Mouse (Mus musculus) megakaryocyte-erythroid progenitor cell, adult 5-6 weeks (primary cell): ENCODE measurements around the gene Usp32. TPM values are rescaled to one million over a fixed set of nuclear protein-coding genes. Genes with fewer than 3 reads are reported as not detected.

Experiments used
- ATAC-seq: replicated peaks from 2 replicates; pipeline ENCODE4 v1.8.0; 2016; ENCODE audit warnings: mild to moderate bottlenecking, inconsistent platforms; ENCODE audit not compliant: severe bottlenecking, poor library complexity, low FRiP score, low TSS enrichment
- total RNA-seq, 2 experiments: library from RNA; stranded (forward) in 1 of 2; stranded (reverse) in 1 of 2; fragments of 200-1000, 215-1000 nt in 1 of 2; fragments of >200 nt in 1 of 2; fragmentation: Nextera tagmentation in 1 of 2; gene quantifications; 2 replicates each; pipeline ENCODE4 v1.2.3; 2014 to 2017

Gene Usp32
- total RNA-seq, 2 experiments from 2014 or later: 31.9 to 34.2 TPM

DNA sequence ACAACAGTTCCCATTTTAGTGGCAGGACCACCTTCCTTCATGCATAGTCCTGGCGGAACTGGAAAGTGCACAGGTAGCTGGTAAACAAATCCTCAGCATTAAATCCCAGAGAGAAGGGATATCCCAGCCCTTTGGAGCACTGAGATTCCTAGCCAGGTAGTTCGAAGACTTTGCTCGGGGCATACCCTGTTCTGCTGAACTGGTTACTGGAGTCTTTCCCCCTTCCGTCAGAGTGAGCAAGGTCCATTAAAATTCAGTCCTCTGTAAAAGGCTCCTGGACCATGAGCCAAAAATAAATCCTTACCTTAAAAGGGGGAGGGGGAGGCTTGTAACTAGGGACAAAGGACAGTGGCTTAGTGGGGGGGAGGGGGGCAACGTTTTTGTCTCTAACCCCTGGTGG is 180.8 kb downstream of the Usp32 start:
- ATAC-seq: no peak

DNA sequence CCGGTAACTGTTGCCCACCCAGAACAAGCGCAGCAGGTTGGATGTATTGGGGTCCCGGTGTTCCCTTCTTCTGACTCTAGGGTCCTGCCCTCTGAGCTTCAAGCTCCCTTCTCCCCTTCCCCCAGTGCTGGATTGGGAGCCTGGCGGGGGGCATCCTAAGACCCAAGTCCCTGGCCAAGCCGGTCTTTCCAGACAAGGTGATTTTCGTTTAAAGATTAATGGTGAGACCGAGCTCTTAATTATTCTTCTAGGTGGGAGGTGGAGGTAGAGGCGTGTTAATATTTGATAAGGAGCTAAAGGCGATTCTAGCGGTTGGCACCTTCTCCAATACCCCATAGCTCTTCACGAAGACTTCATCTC is 181.7 kb downstream of the Usp32 start:
- no peak for ATAC-seq

DNA sequence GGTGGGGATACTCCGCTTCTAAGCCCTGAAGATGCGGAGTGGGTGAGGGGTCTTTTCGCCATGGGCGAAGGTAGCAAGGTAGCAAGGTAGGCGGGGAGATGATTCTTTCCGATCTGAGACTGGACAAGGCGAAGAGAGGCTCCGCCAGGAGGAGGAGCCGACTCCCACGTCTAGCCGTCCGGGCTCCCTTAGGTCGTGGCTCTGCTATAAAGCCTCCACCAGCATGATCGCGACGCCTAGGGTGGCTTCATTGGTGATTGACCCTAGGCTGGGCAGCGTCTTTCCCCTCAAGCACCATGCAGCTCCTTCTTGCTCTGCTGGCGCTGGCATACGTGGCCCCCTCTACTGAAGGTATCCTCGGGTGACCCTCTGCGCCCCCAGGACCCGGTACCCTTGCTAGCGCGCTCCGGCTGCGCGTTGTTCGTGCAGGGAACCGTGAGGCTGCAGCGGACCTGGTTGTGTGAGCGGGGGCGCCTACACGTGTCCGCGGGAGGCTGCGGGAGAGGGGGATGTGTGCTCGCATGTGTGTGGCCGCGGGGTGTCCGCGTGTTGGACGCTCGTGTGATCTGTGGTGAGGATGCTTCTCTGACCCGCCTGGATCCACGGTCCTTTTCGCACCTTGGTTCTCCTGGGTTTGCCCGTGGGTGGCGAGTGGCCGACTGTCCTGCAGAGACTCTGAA is 182.2 kb downstream of the Usp32 start, which contains the start of gene Car4:
Gene Car4 (plus strand): TSS at position 196 of the 680 bp plus-strand sequence.
- ATAC-seq: no peak

DNA sequence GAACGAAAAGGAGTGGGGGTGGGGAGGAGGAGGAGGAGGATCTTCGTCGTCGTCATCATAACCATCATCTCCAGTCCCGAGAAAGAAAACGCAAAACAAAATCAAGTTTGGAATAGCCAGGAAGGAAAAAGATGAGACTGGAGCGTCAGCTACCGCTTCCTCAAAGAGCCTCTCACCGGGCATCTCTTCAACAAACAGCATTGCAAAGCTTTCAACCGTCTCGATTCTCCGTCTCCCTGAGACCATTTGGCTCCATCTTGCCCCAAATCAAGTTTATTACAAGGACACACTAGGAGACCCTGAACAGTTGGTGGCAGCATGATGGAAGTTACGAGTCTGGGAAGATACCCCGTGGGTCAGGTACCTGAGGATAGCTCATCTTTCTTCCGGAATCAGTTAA is 182.8 kb downstream of the Usp32 start:
- no peak for ATAC-seq

DNA sequence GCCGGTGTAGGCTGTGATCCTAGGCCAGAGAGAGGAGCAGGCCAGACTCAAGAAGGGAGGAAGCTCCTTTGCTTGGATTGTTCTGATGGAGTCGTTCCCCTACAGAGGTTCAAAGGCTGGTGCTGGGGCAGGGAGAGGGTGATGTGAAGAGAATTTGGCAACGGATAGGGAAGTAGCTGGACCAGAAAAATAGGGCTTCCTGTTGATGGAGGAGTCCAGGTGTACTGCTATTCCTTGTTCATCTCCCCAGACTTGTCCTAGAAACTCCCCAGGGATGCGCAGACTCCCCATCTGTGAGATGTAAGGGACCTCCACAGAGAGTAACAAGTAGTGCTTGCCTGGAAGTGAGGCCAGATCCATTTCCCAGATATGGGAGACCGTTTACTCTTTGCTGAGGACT is 183.6 kb downstream of the Usp32 start:
- ATAC-seq: no peak

DNA sequence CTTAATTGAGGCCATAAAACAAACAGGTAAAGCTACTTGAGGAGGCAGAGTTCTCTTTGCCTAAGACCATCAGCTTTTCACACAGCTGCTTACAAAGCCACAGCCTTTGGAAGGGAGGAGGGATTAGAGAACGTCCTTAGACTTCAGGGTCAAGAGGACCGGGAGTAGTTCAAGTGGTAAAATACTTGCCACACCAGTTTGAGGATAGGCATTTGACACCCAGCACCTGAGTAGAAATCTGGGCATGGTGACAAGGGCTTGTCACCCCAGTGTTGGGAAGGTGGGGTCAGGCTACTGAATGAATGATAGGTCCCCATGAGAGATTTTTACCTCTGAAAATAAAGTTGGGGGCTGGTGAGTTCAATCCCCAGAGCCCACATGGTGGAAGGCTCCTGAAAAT is 187.3 kb downstream of the Usp32 start:
- ATAC-seq: no peak

DNA sequence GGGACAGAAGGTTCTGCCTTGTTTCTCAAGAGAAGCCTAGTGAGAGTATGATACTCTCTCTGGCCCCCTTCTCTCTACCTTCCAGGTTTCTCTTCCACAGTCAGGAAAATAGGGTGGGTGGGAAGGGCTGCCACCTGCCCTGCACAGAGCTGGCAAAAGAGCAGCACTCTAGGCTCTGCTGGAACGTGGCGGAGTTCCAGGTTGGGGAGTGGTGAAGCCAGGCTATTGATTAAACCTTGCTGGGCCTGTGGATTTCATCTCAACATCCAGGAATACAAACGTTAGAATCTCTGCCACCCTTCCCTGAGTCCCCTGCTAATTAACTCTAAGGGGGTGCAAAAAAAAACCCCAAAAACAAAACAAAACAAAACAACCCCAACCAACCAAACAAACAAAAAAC is 191.4 kb downstream of the Usp32 start:
- ATAC-seq: no peak

DNA sequence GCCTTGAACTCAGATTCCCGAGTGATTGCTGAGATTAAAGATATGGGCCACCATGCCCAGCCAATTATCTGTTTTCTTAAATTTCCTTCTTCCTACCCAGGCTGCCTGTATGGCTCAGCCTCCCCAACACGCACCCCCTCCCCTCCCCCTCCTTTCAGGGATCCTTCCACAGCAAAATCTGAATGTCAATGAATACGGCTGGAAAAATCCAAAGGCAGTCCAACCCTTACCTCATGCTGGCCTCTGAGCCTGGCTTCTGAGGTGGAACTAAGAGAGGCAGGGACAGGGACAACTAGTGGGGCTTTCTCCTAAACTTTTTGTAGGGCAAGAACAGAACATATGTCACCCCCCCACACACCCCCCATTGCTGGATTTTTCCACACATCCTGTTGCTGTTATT is 191.8 kb downstream of the Usp32 start:
- no peak for ATAC-seq

DNA sequence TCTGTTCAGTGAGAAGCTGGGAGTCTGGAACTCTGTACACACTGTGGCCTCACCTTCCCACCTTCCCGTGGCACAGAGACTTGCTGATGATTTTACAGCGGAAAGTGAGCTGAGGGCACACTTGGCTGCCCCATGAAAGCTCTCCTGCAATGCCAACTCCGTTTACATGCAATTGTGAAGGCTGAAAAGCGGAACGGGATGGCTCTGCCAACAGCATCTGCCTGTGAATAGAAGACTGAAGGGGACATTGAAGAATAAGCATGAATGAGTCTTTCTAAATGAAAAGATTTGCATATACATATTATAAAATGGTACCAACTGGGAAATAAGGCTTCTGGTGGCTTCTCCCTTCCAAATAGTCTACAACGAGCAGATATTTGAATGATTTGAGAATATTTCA is 192.8 kb downstream of the Usp32 start:
- ATAC-seq: no peak

DNA sequence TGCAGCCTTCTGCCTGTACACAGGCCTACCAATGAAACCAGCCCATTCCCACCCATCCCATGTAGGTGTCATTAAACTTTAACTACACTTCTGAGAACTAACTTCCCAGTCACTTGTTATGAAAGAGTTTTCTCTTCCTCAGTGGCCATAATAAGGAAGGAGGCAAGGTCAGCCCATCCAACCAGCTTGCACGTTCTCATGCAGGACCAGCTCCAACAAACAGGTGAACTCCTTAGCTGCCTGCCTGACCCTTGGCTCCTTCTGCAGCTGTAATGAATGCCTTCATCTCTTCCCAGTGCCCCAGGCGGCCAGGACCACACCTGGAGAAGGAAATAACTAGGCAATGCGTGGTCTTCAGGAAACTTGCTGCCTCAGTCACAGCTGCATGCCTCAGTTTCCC is 194.1 kb downstream of the Usp32 start:
- ATAC-seq: no peak

DNA sequence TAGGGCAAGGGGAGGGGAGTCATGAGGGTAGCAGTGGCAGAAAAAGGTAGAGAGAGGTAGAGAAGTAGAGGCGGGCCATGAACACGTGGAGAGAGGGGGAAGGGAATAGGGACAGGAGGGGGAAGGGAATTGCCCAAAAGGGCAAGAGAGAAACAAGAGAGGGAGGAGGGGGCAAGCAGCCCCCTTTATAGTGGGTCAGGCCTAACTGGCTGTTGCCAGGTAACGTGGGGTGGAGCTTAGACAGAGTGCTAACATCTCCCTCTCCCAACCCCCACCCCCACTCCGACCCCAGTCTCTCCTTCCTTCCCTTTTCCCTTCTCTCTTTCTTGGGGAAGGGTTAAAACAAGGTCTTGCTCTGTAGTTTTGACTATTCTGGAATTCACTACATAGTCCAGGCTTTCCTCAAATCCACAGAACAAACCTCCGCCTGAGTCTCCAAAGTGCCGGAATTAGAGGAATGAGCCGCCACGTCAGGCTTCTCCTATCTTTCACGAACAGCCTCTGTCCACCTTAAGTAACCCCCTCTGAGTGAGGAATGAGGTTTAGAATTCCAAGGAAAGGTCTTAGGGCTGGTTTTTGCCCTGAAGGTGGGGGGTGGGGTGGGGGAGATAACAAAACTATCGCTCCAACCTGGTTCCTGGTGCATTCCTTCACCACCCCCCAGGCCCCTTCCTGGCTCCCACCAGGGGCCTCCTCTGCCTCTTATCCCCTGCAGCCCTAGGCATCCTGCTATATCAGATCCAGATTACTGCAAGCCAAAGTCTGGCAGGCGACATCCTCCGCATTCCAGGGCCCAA is 195.1 kb downstream of the Usp32 start:
- no peak for ATAC-seq

DNA sequence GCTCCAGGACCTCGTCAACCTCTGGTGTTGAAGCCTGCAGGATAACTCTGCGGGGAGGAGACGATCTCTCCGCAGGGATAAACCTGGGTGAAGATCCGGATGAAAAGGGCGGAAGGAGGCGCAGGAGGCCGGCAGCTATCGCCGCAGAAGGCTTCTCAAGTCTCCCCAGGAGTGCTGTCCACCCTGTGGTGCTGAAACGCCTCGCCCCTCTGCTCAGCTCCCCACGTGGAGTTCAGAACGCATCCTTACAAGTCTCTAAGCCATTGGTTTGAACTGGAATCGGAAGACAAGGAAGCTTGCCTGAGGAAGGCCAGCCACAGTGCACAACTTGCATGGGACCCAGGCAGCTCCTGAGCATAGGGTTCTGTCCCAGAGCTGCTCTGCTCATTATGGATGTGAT is 196.0 kb downstream of the Usp32 start:
- peak; percentile 79 for ATAC-seq

DNA sequence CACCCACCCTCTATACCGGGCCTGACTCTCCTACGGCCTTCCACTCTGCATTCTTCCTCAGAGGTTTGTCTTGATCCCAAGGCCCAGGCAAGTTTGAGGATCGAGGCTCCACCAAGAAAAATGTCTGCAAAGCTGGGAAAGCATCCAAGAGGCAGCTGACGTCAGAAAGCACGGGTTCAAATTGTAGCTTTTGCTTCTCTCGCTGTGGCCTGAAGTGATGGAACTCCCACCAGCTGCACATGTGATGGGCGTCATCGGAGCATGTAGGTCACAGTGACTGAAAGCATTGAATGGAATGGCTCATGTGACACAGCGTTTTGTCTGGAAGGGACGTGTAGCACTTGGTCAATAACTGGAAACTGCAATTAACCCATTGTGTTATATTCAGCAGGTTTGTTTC is 199.8 kb downstream of the Usp32 start:
- no peak for ATAC-seq

DNA sequence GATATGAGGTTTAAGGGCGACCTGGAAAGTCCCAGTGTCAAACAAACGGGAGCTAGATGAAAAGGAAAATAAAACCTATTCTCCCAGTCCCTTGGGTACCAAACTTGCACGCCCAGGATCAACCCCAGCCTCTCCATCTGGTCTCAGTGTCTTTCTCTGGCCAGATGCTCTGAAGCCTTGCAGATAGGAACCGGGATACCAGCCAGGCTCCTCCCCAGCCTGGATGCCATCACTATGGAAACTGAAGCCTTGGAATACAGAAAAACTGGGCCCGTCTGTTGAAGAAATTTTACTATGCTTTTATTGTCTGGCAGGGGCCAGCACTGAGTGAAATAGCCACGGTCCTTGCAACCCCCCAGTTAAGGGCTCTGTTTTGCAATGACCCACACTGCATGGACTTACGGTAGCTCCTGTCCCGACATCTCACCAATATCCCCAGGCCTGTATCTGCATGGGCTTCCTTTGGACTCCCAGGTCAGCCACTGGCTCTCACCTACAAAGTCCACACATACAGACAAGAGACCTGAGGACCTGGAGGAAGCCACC is 200.4 kb downstream of the Usp32 start:
- ATAC-seq: no peak

Other genes starting within 250 kb of the Usp32 start
- 32.7 and 51.7 TPM in 2 replicates for gene Znhit3, start 223.8 kb downstream of the Usp32 start, total RNA-seq (2014; fragmentation: Nextera tagmentation)
- 31.9 and 41.2 TPM in 2 replicates for gene Znhit3, start 223.8 kb downstream of the Usp32 start, total RNA-seq (2017)
- gene Car4, start 182.4 kb downstream of the Usp32 start, total RNA-seq (2014; fragmentation: Nextera tagmentation): not detected in 2 replicates
- not detected in 2 replicates for gene Car4, start 182.4 kb downstream of the Usp32 start, total RNA-seq (2017)
- gene 1700125H20Rik, start 30.2 kb upstream of the Usp32 start, total RNA-seq (2014; fragmentation: Nextera tagmentation): not detected in 2 replicates
- gene 1700125H20Rik, start 30.2 kb upstream of the Usp32 start, total RNA-seq (2017): not detected in 2 replicates
- 23.2 and 25.6 TPM in 2 replicates for gene Appbp2, start 95.0 kb upstream of the Usp32 start, total RNA-seq (2014; fragmentation: Nextera tagmentation)
- 28.6 and 30.0 TPM in 2 replicates for gene Appbp2, start 95.0 kb upstream of the Usp32 start, total RNA-seq (2017)
- gene Ppm1d, start 171.1 kb upstream of the Usp32 start, total RNA-seq (2014; fragmentation: Nextera tagmentation): 19.6 and 22.9 TPM in 2 replicates
- 11.2 and 16.0 TPM in 2 replicates for gene Ppm1d, start 171.1 kb upstream of the Usp32 start, total RNA-seq (2017)
- 59.0 and 64.0 TPM in 2 replicates for gene Bcas3, start 213.0 kb upstream of the Usp32 start, total RNA-seq (2014; fragmentation: Nextera tagmentation)
- 22.6 and 23.7 TPM in 2 replicates for gene Bcas3, start 213.0 kb upstream of the Usp32 start, total RNA-seq (2017)